Mouse (Mus musculus): ENCODE data around the gene Ptprn2.

- TF ChIP-seq POLR2A (IDR thresholded peaks at IDR 0.05; ENCODE audit: borderline replicate concordance, extremely low read depth, insufficient read depth, insufficient read length, poor library complexity, severe bottlenecking) (no peak), CTCF (IDR thresholded peaks at IDR 0.05; ENCODE audit: borderline replicate concordance, extremely low read depth, insufficient read depth, insufficient read length) (no peak)
Measured at GRCm38 (mm10) chr12:116642191-116642549, 156.7 kb downstream of the Ptprn2 start.
